Comparison of ENCODE assay signal across 27 mouse cellular contexts in the genomic region with DNA sequence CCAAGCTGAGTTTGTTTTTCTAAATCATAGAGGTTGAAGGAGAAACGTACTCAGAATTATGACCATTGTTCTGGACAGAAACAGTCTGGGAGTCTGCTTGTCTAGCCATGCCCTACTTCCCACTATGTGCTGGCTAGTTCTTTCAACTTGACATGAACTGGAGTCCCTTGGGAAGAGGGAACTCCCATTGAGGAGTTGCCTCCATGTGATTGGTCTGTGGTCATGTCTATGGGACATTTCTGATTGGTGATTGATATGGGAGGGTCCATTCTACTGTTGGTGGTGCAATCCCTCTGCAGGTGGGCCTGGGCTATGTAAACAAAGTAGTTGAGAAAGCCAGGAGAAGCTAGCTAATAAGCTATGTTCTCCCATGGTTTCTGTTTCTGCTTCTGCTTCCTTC.
DNase-seq lines count a peak whose midpoint lies in the region; ATAC-seq and TF ChIP-seq lines count a peak whose summit lies in the region.
"Had no signal": no experiment of that assay in that cellular context is flagged by ENCODE, and none has a peak within 500 bp of the region (broad histone marks: within the 10 kb centered on the region; RNA-seq: fewer than 3 reads in every experiment).

No protein-coding gene starts in this region.

- WGBS in heart, adult 2 months = 42% methylated on average over 1 of the region's 1 CpGs
- 71% methylated on average over 1 of the region's 1 CpGs for WGBS in intestine, embryonic 14.5 days
- 77% methylated on average over 1 of the region's 1 CpGs for WGBS in intestine, embryonic 16.5 days
- 59% methylated on average over 1 of the region's 1 CpGs for WGBS in kidney, embryonic 16.5 days
- 43% methylated on average over 1 of the region's 1 CpGs for WGBS in liver, postnatal 0 days (ENCODE audit: insufficient replicate concordance)
- WGBS in liver, embryonic 11.5 days = 69% methylated on average over 1 of the region's 1 CpGs

- TF ChIP-seq POLR2A in heart, adult 2 months (IDR thresholded peaks at IDR 0.05; ENCODE audit: insufficient read depth, low read depth, low read length) = no peak

- H3K79me2 ChIP-seq in heart, adult 2 months (replicated peaks; ENCODE audit: control insufficient read depth, insufficient read depth, low read length) = no peaks in the 10 kb centered on the region

- no peaks in the 10 kb centered on the region for H3K4me1 ChIP-seq in heart, adult 2 months (ENCODE audit: control insufficient read depth, insufficient read depth, low read length)
- 0 out of 2 replicates have a peak, but pooled peaks cover 7% of the 10 kb centered on the region for H3K4me1 ChIP-seq in intestine, embryonic 14.5 days (replicated peaks; ENCODE audit: control insufficient read depth, insufficient read depth, low read length)
- H3K4me1 ChIP-seq in intestine, embryonic 16.5 days (ENCODE audit: control insufficient read depth, insufficient read depth, low read length) = peaks cover 3% of the 10 kb centered on the region; the same call in 1 of the 2 replicates
- peaks cover 27% of the 10 kb centered on the region for H3K4me1 ChIP-seq in kidney, embryonic 16.5 days (ENCODE audit: insufficient read depth, low read length)
- H3K4me1 ChIP-seq in liver, postnatal 0 days (ENCODE audit: insufficient read depth) = no peaks in the 10 kb centered on the region
- no peaks in the 10 kb centered on the region for H3K4me1 ChIP-seq in liver, embryonic 11.5 days (replicated peaks; ENCODE audit: control insufficient read depth, insufficient read depth, low read length)
- H3K4me1 ChIP-seq: embryonic facial prominence, embryonic 12.5 days; embryonic facial prominence, embryonic 15.5 days; hindbrain, embryonic 10.5 days; hindbrain, embryonic 13.5 days had no signal

- intact Hi-C loops in heart, adult 2 months (cut with DNase I) = no loop called here

- no peaks in the 10 kb centered on the region for H3K36me3 ChIP-seq in heart, adult 2 months (ENCODE audit: control insufficient read depth, insufficient read depth, low read length)
- H3K36me3 ChIP-seq in intestine, embryonic 14.5 days (ENCODE audit: control insufficient read depth, insufficient read depth, low read length) = no peaks in the 10 kb centered on the region
- no peaks in the 10 kb centered on the region for H3K36me3 ChIP-seq in intestine, embryonic 16.5 days (ENCODE audit: control insufficient read depth, insufficient read depth, low read length)
- no peaks in the 10 kb centered on the region for H3K36me3 ChIP-seq in kidney, embryonic 16.5 days (ENCODE audit: insufficient read depth, low read length)
- H3K36me3 ChIP-seq in liver, postnatal 0 days (replicated peaks; ENCODE audit: insufficient read depth, low read length) = no peaks in the 10 kb centered on the region
- no peaks in the 10 kb centered on the region for H3K36me3 ChIP-seq in liver, embryonic 11.5 days (ENCODE audit: control insufficient read depth, insufficient read depth, low read length)
- H3K36me3 ChIP-seq: embryonic facial prominence, embryonic 12.5 days; embryonic facial prominence, embryonic 15.5 days; heart, embryonic 12.5 days; heart, embryonic 15.5 days; hindbrain, embryonic 10.5 days; hindbrain, embryonic 13.5 days had no signal

- H3K9me3 ChIP-seq in intestine, embryonic 14.5 days (ENCODE audit: control insufficient read depth, low read length) = 0 out of 2 replicates have a peak, but pooled peaks cover 3% of the 10 kb centered on the region
- no peaks in the 10 kb centered on the region for H3K9me3 ChIP-seq in intestine, embryonic 16.5 days (ENCODE audit: control insufficient read depth, low read length)
- no peaks in the 10 kb centered on the region for H3K9me3 ChIP-seq in kidney, embryonic 16.5 days (ENCODE audit: low read length)
- H3K9me3 ChIP-seq in liver, postnatal 0 days (ENCODE audit: low read length) = no peaks in the 10 kb centered on the region
- no peaks in the 10 kb centered on the region for H3K9me3 ChIP-seq in liver, embryonic 11.5 days (ENCODE audit: control insufficient read depth, low read length)
- H3K9me3 ChIP-seq: embryonic facial prominence, embryonic 12.5 days; embryonic facial prominence, embryonic 15.5 days; heart, embryonic 12.5 days; heart, embryonic 15.5 days; hindbrain, embryonic 10.5 days; hindbrain, embryonic 13.5 days had no signal

- H3K27ac ChIP-seq in heart, adult 2 months = no peak overlapping the region
- no peak overlapping the region for H3K27ac ChIP-seq in intestine, embryonic 14.5 days (ENCODE audit: low read depth)
- no peak overlapping the region for H3K27ac ChIP-seq in intestine, embryonic 16.5 days (ENCODE audit: low read length)
- peak overlapping the region; percentile 55; the same call in 1 of the 2 replicates for H3K27ac ChIP-seq in kidney, embryonic 16.5 days (ENCODE audit: low read length)
- H3K27ac ChIP-seq in liver, postnatal 0 days (ENCODE audit: low read depth) = no peak overlapping the region
- no peak overlapping the region for H3K27ac ChIP-seq in liver, embryonic 11.5 days (ENCODE audit: low read depth, low read length)
- H3K27ac ChIP-seq: embryonic facial prominence, embryonic 12.5 days; embryonic facial prominence, embryonic 15.5 days; gastrocnemius, adult 2 months; heart, embryonic 15.5 days; hindbrain, embryonic 10.5 days; hindbrain, embryonic 13.5 days had no signal

- H3K9ac ChIP-seq in heart, adult 2 months (ENCODE audit: low read depth, low read length) = no peak overlapping the region
- H3K9ac ChIP-seq in intestine, embryonic 14.5 days (ENCODE audit: low read length) = no peak overlapping the region
- no peak overlapping the region for H3K9ac ChIP-seq in intestine, embryonic 16.5 days (ENCODE audit: low read depth, low read length)
- H3K9ac ChIP-seq in kidney, embryonic 16.5 days (replicated peaks; ENCODE audit: low read length) = no peak overlapping the region
- no peak overlapping the region for H3K9ac ChIP-seq in liver, postnatal 0 days (replicated peaks)
- H3K9ac ChIP-seq in liver, embryonic 11.5 days (ENCODE audit: low read depth, low read length) = no peak overlapping the region
- H3K9ac ChIP-seq: embryonic facial prominence, embryonic 12.5 days; embryonic facial prominence, embryonic 15.5 days; forebrain, postnatal 0 days; heart, embryonic 12.5 days; heart, embryonic 15.5 days; hindbrain, embryonic 13.5 days had no signal

- 0 out of 2 replicates have a peak, but pooled peaks have one; percentile 19 for ATAC-seq in intestine, embryonic 14.5 days (replicated peaks; ENCODE audit: low FRiP score, low TSS enrichment, low read depth)
- ATAC-seq in intestine, embryonic 16.5 days = no peak
- peak; percentile 31; the same call in 1 of the 2 replicates for ATAC-seq in kidney, embryonic 16.5 days (ENCODE audit: low FRiP score, low TSS enrichment)
- ATAC-seq in liver, postnatal 0 days = 0 out of 2 replicates have a peak, but pooled peaks have one; percentile 25
- no peak for ATAC-seq in liver, embryonic 11.5 days (replicated peaks; ENCODE audit: low FRiP score)
- ATAC-seq: forebrain, embryonic 14.5 days; Patski had no signal

- H3K4me2 ChIP-seq in intestine, embryonic 14.5 days (ENCODE audit: low read length) = no peak overlapping the region
- no peak overlapping the region for H3K4me2 ChIP-seq in intestine, embryonic 16.5 days (ENCODE audit: low read depth, low read length)
- no peak overlapping the region for H3K4me2 ChIP-seq in kidney, embryonic 16.5 days (replicated peaks; ENCODE audit: low read depth, low read length)
- H3K4me2 ChIP-seq in liver, postnatal 0 days (ENCODE audit: low read depth, low read length) = no peak overlapping the region
- no peak overlapping the region for H3K4me2 ChIP-seq in liver, embryonic 11.5 days
- H3K4me2 ChIP-seq: embryonic facial prominence, embryonic 12.5 days; embryonic facial prominence, embryonic 15.5 days; heart, embryonic 12.5 days; heart, embryonic 15.5 days; hindbrain, embryonic 13.5 days had no signal

- TF ChIP-seq CTCF in heart, adult 2 months (IDR thresholded peaks at IDR 0.05) = no peak
- no peak for TF ChIP-seq CTCF in liver, postnatal 0 days (IDR thresholded peaks at IDR 0.05; ENCODE audit: low read depth)

- no peak overlapping the region for H3K4me3 ChIP-seq in heart, adult 2 months
- no peak overlapping the region for H3K4me3 ChIP-seq in intestine, embryonic 14.5 days (ENCODE audit: low read depth, low read length)
- H3K4me3 ChIP-seq in intestine, embryonic 16.5 days (ENCODE audit: low read length) = no peak overlapping the region
- H3K4me3 ChIP-seq in kidney, embryonic 16.5 days (ENCODE audit: low read length) = no peak overlapping the region
- no peak overlapping the region for H3K4me3 ChIP-seq in liver, postnatal 0 days (ENCODE audit: low read depth, low read length)
- no peak overlapping the region for H3K4me3 ChIP-seq in liver, embryonic 11.5 days (ENCODE audit: low read depth, low read length)
- H3K4me3 ChIP-seq: embryonic facial prominence, embryonic 12.5 days; embryonic facial prominence, embryonic 15.5 days; gastrocnemius, adult 2 months; heart, embryonic 12.5 days; heart, embryonic 15.5 days; hindbrain, embryonic 10.5 days; hindbrain, embryonic 13.5 days had no signal

- H3K27me3 ChIP-seq in heart, adult 2 months (ENCODE audit: control insufficient read depth, insufficient read depth, low read length) = no peaks in the 10 kb centered on the region
- no peaks in the 10 kb centered on the region for H3K27me3 ChIP-seq in intestine, embryonic 14.5 days (replicated peaks; ENCODE audit: control insufficient read depth, insufficient read depth, low read length)
- H3K27me3 ChIP-seq in intestine, embryonic 16.5 days (replicated peaks; ENCODE audit: control insufficient read depth, insufficient read depth, low read length) = no peaks in the 10 kb centered on the region
- no peaks in the 10 kb centered on the region for H3K27me3 ChIP-seq in kidney, embryonic 16.5 days (ENCODE audit: insufficient read depth, low read length)
- no peaks in the 10 kb centered on the region for H3K27me3 ChIP-seq in liver, postnatal 0 days (ENCODE audit: insufficient read depth, low read length)
- no peaks in the 10 kb centered on the region for H3K27me3 ChIP-seq in liver, embryonic 11.5 days (replicated peaks; ENCODE audit: control insufficient read depth, insufficient read depth, low read length)
- H3K27me3 ChIP-seq: embryonic facial prominence, embryonic 12.5 days; embryonic facial prominence, embryonic 15.5 days; heart, embryonic 12.5 days; heart, embryonic 15.5 days; hindbrain, embryonic 13.5 days; Patski had no signal

- peak; percentile 75 for DNase-seq in heart, adult 11 months
- no peak for DNase-seq in heart, adult 2 months
- DNase-seq in intestine, embryonic 14.5 days (ENCODE audit: low spot score) = no peak
- DNase-seq in kidney, adult 9 months = no peak
- no peak for DNase-seq in liver, postnatal 0 days
- DNase-seq in liver, embryonic 11.5 days (ENCODE audit: low spot score) = no peak
- DNase-seq: adrenal gland, postnatal 10 days; adrenal gland, postnatal 36 days; cerebellum, adult 18-20 months; cerebellum, adult 9-11 months; cerebellum, postnatal 25 days; forebrain, postnatal 0 days; gastrocnemius, adult 2 months; gastrocnemius, postnatal 14 days; heart, adult 18-20 months; heart, postnatal 10 days; heart, postnatal 36 days had no signal

- no peak for TF ChIP-seq EP300 in heart, adult 2 months (IDR thresholded peaks at IDR 0.05; ENCODE audit: insufficient read depth, low read depth, low read length)
- TF ChIP-seq EP300 in liver, postnatal 0 days (IDR thresholded peaks at IDR 0.05; ENCODE audit: low read depth) = no peak

Comparison
In these comparisons a context has a peak if more than half of its experiments do, and no peak if none do; other contexts are left out.
1. ATAC-seq: peak in intestine, embryonic 14.5 days (single experiment), kidney, embryonic 16.5 days (single experiment) and liver, postnatal 0 days (single experiment); none in intestine, embryonic 16.5 days (single experiment) and liver, embryonic 11.5 days (single experiment).